ENCODE assay signal across 11 mouse cellular contexts in genomic region chr11:36302096-36302495, GRCm38 (mm10).
DNase-seq lines count a peak whose midpoint lies in the region; ATAC-seq lines count a peak whose summit lies in the region.
"Had no signal": no experiment of that assay in that cellular context is flagged by ENCODE, and none has a peak within 500 bp of the region (broad histone marks: within the 10 kb centered on the region; RNA-seq: fewer than 3 reads in every experiment).

No protein-coding gene starts in this region.

- H3K9me3 ChIP-seq in hindbrain, embryonic 15.5 days: no peaks in the 10 kb centered on the region
- no peaks in the 10 kb centered on the region for H3K9me3 ChIP-seq in hindbrain, embryonic 13.5 days
- H3K9me3 ChIP-seq in midbrain, embryonic 15.5 days: no peaks in the 10 kb centered on the region
- H3K9me3 ChIP-seq in midbrain, embryonic 10.5 days (replicated peaks): no peaks in the 10 kb centered on the region
- H3K9me3 ChIP-seq: limb, embryonic 13.5 days had no signal

- DNase-seq in cerebellum, postnatal 10 days: peak; percentile 81 to 85
- no peak for DNase-seq in midbrain, embryonic 10.5 days (ENCODE audit: low spot score)
- peak; percentile 48 for DNase-seq in heart, postnatal 4 days
- DNase-seq in frontal cortex, postnatal 36 days (ENCODE audit: low spot score in 2 of 2): no peak
- DNase-seq: thymus, postnatal 4 days had no signal

- H3K27ac ChIP-seq in hindbrain, embryonic 15.5 days (replicated peaks): 0 out of 2 replicates have a peak overlapping the region, but pooled peaks have one; percentile 5
- H3K27ac ChIP-seq in hindbrain, embryonic 13.5 days: no peak overlapping the region
- peak overlapping the region; percentile 34; the same call in 1 of the 2 replicates for H3K27ac ChIP-seq in midbrain, embryonic 15.5 days
- no peak overlapping the region for H3K27ac ChIP-seq in midbrain, embryonic 10.5 days (replicated peaks)
- H3K27ac ChIP-seq: limb, embryonic 13.5 days; macrophage had no signal

- peaks cover 13% of the 10 kb centered on the region for H3K4me1 ChIP-seq in hindbrain, embryonic 15.5 days (replicated peaks)
- H3K4me1 ChIP-seq in hindbrain, embryonic 13.5 days (replicated peaks): peaks cover 18% of the 10 kb centered on the region
- peaks cover 13% of the 10 kb centered on the region for H3K4me1 ChIP-seq in midbrain, embryonic 15.5 days
- peaks cover 13% of the 10 kb centered on the region for H3K4me1 ChIP-seq in midbrain, embryonic 10.5 days

- 63% methylated on average over 7 of the region's 7 CpGs for WGBS in hindbrain, embryonic 15.5 days
- 79% methylated on average over 7 of the region's 7 CpGs for WGBS in hindbrain, embryonic 13.5 days
- WGBS in midbrain, embryonic 15.5 days: 60% methylated on average over 7 of the region's 7 CpGs
- 82% methylated on average over 7 of the region's 7 CpGs for WGBS in midbrain, embryonic 10.5 days

- no peak overlapping the region for H3K4me3 ChIP-seq in hindbrain, embryonic 15.5 days
- H3K4me3 ChIP-seq in hindbrain, embryonic 13.5 days: no peak overlapping the region
- H3K4me3 ChIP-seq in midbrain, embryonic 15.5 days: no peak overlapping the region
- no peak overlapping the region for H3K4me3 ChIP-seq in midbrain, embryonic 10.5 days
- H3K4me3 ChIP-seq: limb, embryonic 13.5 days had no signal

- no peaks in the 10 kb centered on the region for H3K36me3 ChIP-seq in hindbrain, embryonic 15.5 days
- no peaks in the 10 kb centered on the region for H3K36me3 ChIP-seq in hindbrain, embryonic 13.5 days
- H3K36me3 ChIP-seq in midbrain, embryonic 15.5 days (replicated peaks): no peaks in the 10 kb centered on the region
- H3K36me3 ChIP-seq in midbrain, embryonic 10.5 days: no peaks in the 10 kb centered on the region
- H3K36me3 ChIP-seq: limb, embryonic 13.5 days had no signal

- no peaks in the 10 kb centered on the region for H3K27me3 ChIP-seq in hindbrain, embryonic 15.5 days
- H3K27me3 ChIP-seq in hindbrain, embryonic 13.5 days: no peaks in the 10 kb centered on the region
- H3K27me3 ChIP-seq in midbrain, embryonic 15.5 days (replicated peaks): no peaks in the 10 kb centered on the region
- no peaks in the 10 kb centered on the region for H3K27me3 ChIP-seq in midbrain, embryonic 10.5 days (ENCODE audit: low read depth, poor library complexity, severe bottlenecking)
- H3K27me3 ChIP-seq: limb, embryonic 13.5 days had no signal

- no peak overlapping the region for H3K4me2 ChIP-seq in hindbrain, embryonic 15.5 days
- H3K4me2 ChIP-seq in hindbrain, embryonic 13.5 days: no peak overlapping the region
- no peak overlapping the region for H3K4me2 ChIP-seq in midbrain, embryonic 15.5 days
- H3K4me2 ChIP-seq: limb, embryonic 13.5 days had no signal

- no peak for ATAC-seq in cerebellum, adult (ENCODE audit: insufficient number of reproducible peaks, low FRiP score, low TSS enrichment)
- no peak for ATAC-seq in hindbrain, embryonic 15.5 days (ENCODE audit: low FRiP score, low read depth)
- ATAC-seq in hindbrain, embryonic 13.5 days (ENCODE audit: low FRiP score): no peak
- no peak for ATAC-seq in midbrain, embryonic 15.5 days (replicated peaks)

- H3K9ac ChIP-seq in hindbrain, embryonic 15.5 days: 0 out of 2 replicates have a peak overlapping the region, but pooled peaks have one; percentile 3
- no peak overlapping the region for H3K9ac ChIP-seq in hindbrain, embryonic 13.5 days
- H3K9ac ChIP-seq in midbrain, embryonic 15.5 days: no peak overlapping the region
- H3K9ac ChIP-seq: limb, embryonic 13.5 days had no signal

Comparison
In these comparisons a context has a peak if more than half of its experiments do, and no peak if none do; other contexts are left out.
1. H3K27ac ChIP-seq: peak in hindbrain, embryonic 15.5 days (single experiment) and midbrain, embryonic 15.5 days (single experiment); none in hindbrain, embryonic 13.5 days (single experiment) and midbrain, embryonic 10.5 days (single experiment).
2. DNase-seq: peak in cerebellum, postnatal 10 days (2 of 2) and heart, postnatal 4 days (single experiment); none in midbrain, embryonic 10.5 days (single experiment) and frontal cortex, postnatal 36 days (0 of 2).